Mouse (Mus musculus): ENCODE data around the gene Reck. TPM values are rescaled to one million over a fixed set of nuclear protein-coding genes. Genes with fewer than 3 reads are reported as not detected.

The Reck gene
- total and polyA plus RNA-seq, 2 experiments from 2014 or later: 4.1 to 5.6 TPM

GRCm38 (mm10) chr4:43863298-43863697 is 12.0 kb upstream of the Reck start:
- ATAC-seq (ENCODE audit: insufficient read depth, low read depth): no peak
- TF ChIP-seq CTCF (IDR thresholded peaks at IDR 0.05; ENCODE audit: low read depth) (no peak), EP300 (IDR thresholded peaks at IDR 0.05; ENCODE audit: low read depth) (no peak)
- Histone ChIP-seq H3K4me2 (ENCODE audit: low read depth, low read length) (no peak overlapping the region), H3K9me3 (replicated peaks; ENCODE audit: control insufficient read depth, low read length) (0 out of 2 replicates have a peak, but pooled peaks cover 3% of the 10 kb centered on the region), H3K9ac (replicated peaks; ENCODE audit: low read depth, low read length) (no peak overlapping the region), H3K27me3 (ENCODE audit: control insufficient read depth, insufficient read depth, low read length) (no peaks in the 10 kb centered on the region), H3K27ac (ENCODE audit: low read depth) (no peak overlapping the region), H3K36me3 (replicated peaks; ENCODE audit: control insufficient read depth, insufficient read depth, low read length) (no peaks in the 10 kb centered on the region), H3K4me1 (ENCODE audit: control insufficient read depth, insufficient read depth) (no peaks in the 10 kb centered on the region), H3K4me3 (ENCODE audit: low read depth, low read length) (no peak overlapping the region)
- WGBS: 58% methylated on average over 4 of the region's 4 CpGs
- no peak for DNase-seq (ENCODE audit: low spot score)

DNA sequence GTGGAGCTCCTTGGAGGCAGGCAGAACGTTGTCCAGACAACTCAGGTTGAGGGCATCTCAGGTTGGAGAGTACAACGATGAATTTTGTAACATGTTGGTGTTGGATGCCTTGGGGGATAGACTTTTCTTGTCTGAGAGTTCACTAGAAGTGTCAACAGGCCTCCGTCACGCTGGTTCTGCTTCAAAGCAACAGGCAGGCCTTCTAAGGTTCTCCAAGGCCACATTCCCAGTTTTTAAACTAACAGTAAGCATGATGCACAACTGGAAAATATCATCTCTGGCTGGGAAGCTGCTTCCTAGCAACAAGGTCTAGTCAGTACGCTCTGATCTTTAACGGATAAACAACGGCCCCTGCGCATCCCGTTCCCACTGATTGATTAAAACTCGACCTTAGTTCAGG is 5.5 kb upstream of the Reck start:
- Histone ChIP-seq H3K4me2 (ENCODE audit: low read depth, low read length) (no peak overlapping the region), H3K9ac (replicated peaks; ENCODE audit: low read depth, low read length) (no peak overlapping the region), H3K4me3 (ENCODE audit: low read depth, low read length) (no peak overlapping the region), H3K4me1 (ENCODE audit: control insufficient read depth, insufficient read depth) (no peaks in the 10 kb centered on the region; the same call in 1 of the 2 replicates), H3K27me3 (ENCODE audit: control insufficient read depth, insufficient read depth, low read length) (no peaks in the 10 kb centered on the region), H3K36me3 (replicated peaks; ENCODE audit: control insufficient read depth, insufficient read depth, low read length) (no peaks in the 10 kb centered on the region), H3K27ac (ENCODE audit: low read depth) (no peak overlapping the region), H3K9me3 (replicated peaks; ENCODE audit: control insufficient read depth, low read length) (peaks cover 5% of the 10 kb centered on the region; the same call in 1 of the 2 replicates)
- DNase-seq (ENCODE audit: low spot score) (no peak), ATAC-seq (ENCODE audit: insufficient read depth, low read depth) (no peak)
- WGBS: 87% methylated on average over 10 of the region's 10 CpGs
- TF ChIP-seq CTCF (IDR thresholded peaks at IDR 0.05; ENCODE audit: low read depth): no peak
- TF ChIP-seq EP300 (IDR thresholded peaks at IDR 0.05; ENCODE audit: low read depth): no peak

GRCm38 (mm10) chr4:43874501-43874900 is 829 bp upstream of the Reck start:
- WGBS: 47% methylated on average over 6 of the region's 7 CpGs
- ATAC-seq (ENCODE audit: insufficient read depth, low read depth) (no peak), DNase-seq (ENCODE audit: low spot score) (no peak)
- H3K27ac ChIP-seq (ENCODE audit: low read depth): no peak overlapping the region
- no peak for TF ChIP-seq CTCF (IDR thresholded peaks at IDR 0.05; ENCODE audit: low read depth)
- no peak for TF ChIP-seq EP300 (IDR thresholded peaks at IDR 0.05; ENCODE audit: low read depth)
- H3K9ac ChIP-seq (replicated peaks; ENCODE audit: low read depth, low read length): no peak overlapping the region
- no peak overlapping the region; the same call in 1 of the 2 replicates for H3K4me3 ChIP-seq (ENCODE audit: low read depth, low read length)
- no peaks in the 10 kb centered on the region for H3K27me3 ChIP-seq (ENCODE audit: control insufficient read depth, insufficient read depth, low read length)
- no peaks in the 10 kb centered on the region for H3K9me3 ChIP-seq (replicated peaks; ENCODE audit: control insufficient read depth, low read length)
- peak overlapping the region; percentile 96; the same call in 1 of the 2 replicates for H3K4me2 ChIP-seq (ENCODE audit: low read depth, low read length)
- no peaks in the 10 kb centered on the region; the same call in 1 of the 2 replicates for H3K4me1 ChIP-seq (ENCODE audit: control insufficient read depth, insufficient read depth)
- no peaks in the 10 kb centered on the region for H3K36me3 ChIP-seq (replicated peaks; ENCODE audit: control insufficient read depth, insufficient read depth, low read length)

GRCm38 (mm10) chr4:43875919-43876411 is 635 bp downstream of the Reck start:
- ATAC-seq (ENCODE audit: insufficient read depth, low read depth): peak; percentile 55

GRCm38 (mm10) chr4:43877230-43877629 is 1.9 kb downstream of the Reck start:
- Histone ChIP-seq H3K27me3 (ENCODE audit: control insufficient read depth, insufficient read depth, low read length) (no peaks in the 10 kb centered on the region), H3K9me3 (replicated peaks; ENCODE audit: control insufficient read depth, low read length) (no peaks in the 10 kb centered on the region), H3K4me2 (ENCODE audit: low read depth, low read length) (no peak overlapping the region), H3K27ac (ENCODE audit: low read depth) (no peak overlapping the region), H3K4me1 (ENCODE audit: control insufficient read depth, insufficient read depth) (no peaks in the 10 kb centered on the region; the same call in 1 of the 2 replicates), H3K4me3 (ENCODE audit: low read depth, low read length) (no peak overlapping the region), H3K9ac (replicated peaks; ENCODE audit: low read depth, low read length) (no peak overlapping the region), H3K36me3 (replicated peaks; ENCODE audit: control insufficient read depth, insufficient read depth, low read length) (no peaks in the 10 kb centered on the region)
- no peak for ATAC-seq (ENCODE audit: insufficient read depth, low read depth)
- no peak for TF ChIP-seq CTCF (IDR thresholded peaks at IDR 0.05; ENCODE audit: low read depth)
- TF ChIP-seq EP300 (IDR thresholded peaks at IDR 0.05; ENCODE audit: low read depth): no peak
- no peak for DNase-seq (ENCODE audit: low spot score)
- 92% methylated on average over 1 of the region's 1 CpGs for WGBS

More at GRCm38 (mm10) chr4:43875919-43876411, 635 bp downstream of the Reck start:
- peak overlapping the region; percentile 82 for H3K4me3 ChIP-seq (ENCODE audit: low read depth, low read length)
- H3K27me3 ChIP-seq (ENCODE audit: control insufficient read depth, insufficient read depth, low read length): no peaks in the 10 kb centered on the region
- TF ChIP-seq CTCF (IDR thresholded peaks at IDR 0.05; ENCODE audit: low read depth) (no peak), EP300 (IDR thresholded peaks at IDR 0.05; ENCODE audit: low read depth) (no peak)
- no peaks in the 10 kb centered on the region; the same call in 1 of the 2 replicates for H3K4me1 ChIP-seq (ENCODE audit: control insufficient read depth, insufficient read depth)
- H3K36me3 ChIP-seq (replicated peaks; ENCODE audit: control insufficient read depth, insufficient read depth, low read length): no peaks in the 10 kb centered on the region
- H3K4me2 ChIP-seq (ENCODE audit: low read depth, low read length): peak overlapping the region; percentile 96
- H3K9ac ChIP-seq (replicated peaks; ENCODE audit: low read depth, low read length): peak overlapping the region; percentile 67
- under 1% methylated on average over 20 of the region's 20 CpGs for WGBS
- peak overlapping the region; percentile 54 for H3K27ac ChIP-seq (ENCODE audit: low read depth)
- H3K9me3 ChIP-seq (replicated peaks; ENCODE audit: control insufficient read depth, low read length): no peaks in the 10 kb centered on the region
- no peak for DNase-seq (ENCODE audit: low spot score)
